Mouse (Mus musculus): ENCODE data around the gene Nfyc. TPM values are rescaled to one million over a fixed set of nuclear protein-coding genes. Genes with fewer than 3 reads are reported as not detected.

Gene Nfyc
- polyA plus RNA-seq (2014; fragmentation: Nextera tagmentation; extraction: Ambion mirVana) = 83.1 and 92.6 TPM in 2 replicates

DNA sequence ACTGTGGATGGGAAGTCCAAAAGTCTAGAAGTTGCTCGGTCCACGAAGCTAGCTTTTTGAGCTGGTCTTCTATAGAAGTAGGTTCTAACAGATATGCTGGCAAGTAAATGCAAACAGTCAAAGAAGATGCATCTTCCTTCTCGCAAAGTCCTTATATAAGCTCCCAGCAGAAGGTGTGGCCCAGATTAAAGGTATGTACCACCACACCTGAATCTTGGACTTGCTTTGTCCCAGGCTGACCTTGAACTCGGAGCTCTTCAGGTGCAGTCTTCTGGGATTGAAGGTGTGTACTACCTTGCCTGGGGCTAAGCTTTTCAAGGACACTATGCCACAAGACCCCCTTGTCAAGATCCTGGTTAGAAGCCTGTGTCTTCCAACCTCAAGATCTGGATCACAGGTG, at the start of gene Nfyc:
Nfyc (minus strand) TSS at position 101 of the 400 bp plus-strand sequence.
- Histone ChIP-seq H3K9me3 (ENCODE audit: control insufficient read depth, low read length) (no peaks in the 10 kb centered on the region), H3K4me2 (no peak within 1 kb of the TSS), H3K27ac (ENCODE audit: low read depth, low read length) (no peak within 1 kb of the TSS), H3K9ac (ENCODE audit: low read depth, low read length) (no peak within 1 kb of the TSS), H3K4me3 (ENCODE audit: low read depth, low read length) (no peak within 1 kb of the TSS), H3K27me3 (replicated peaks; ENCODE audit: control insufficient read depth, insufficient read depth, low read length) (no peaks in the 10 kb centered on the region), H3K36me3 (ENCODE audit: control insufficient read depth, insufficient read depth, low read length) (no peaks in the 10 kb centered on the region), H3K4me1 (replicated peaks; ENCODE audit: control insufficient read depth, insufficient read depth, low read length) (no peaks in the 10 kb centered on the region)
- WGBS = 82% methylated on average over 4 of the region's 4 CpGs
- DNase-seq (ENCODE audit: low spot score) (no peak), ATAC-seq (replicated peaks; ENCODE audit: low FRiP score) (no peak)

GRCm38 (mm10) chr4:120880731-120881432, 49.5 kb upstream of the Nfyc start:
- Histone ChIP-seq H3K9ac (ENCODE audit: low read depth, low read length) (no peak overlapping the region), H3K36me3 (ENCODE audit: control insufficient read depth, insufficient read depth, low read length) (no peaks in the 10 kb centered on the region), H3K27ac (ENCODE audit: low read depth, low read length) (no peak overlapping the region), H3K9me3 (ENCODE audit: control insufficient read depth, low read length) (no peaks in the 10 kb centered on the region), H3K4me3 (ENCODE audit: low read depth, low read length) (no peak overlapping the region), H3K4me2 (no peak overlapping the region), H3K4me1 (replicated peaks; ENCODE audit: control insufficient read depth, insufficient read depth, low read length) (peaks cover 12% of the 10 kb centered on the region), H3K27me3 (replicated peaks; ENCODE audit: control insufficient read depth, insufficient read depth, low read length) (no peaks in the 10 kb centered on the region)
- no peak for DNase-seq (ENCODE audit: low spot score)
- ATAC-seq (replicated peaks; ENCODE audit: low FRiP score) = no peak
- 37% methylated on average over 6 of the region's 6 CpGs for WGBS

GRCm38 (mm10) chr4:120879386-120879785, 48.0 kb upstream of the Nfyc start:
- WGBS = 43% methylated on average over 4 of the region's 4 CpGs
- Histone ChIP-seq H3K4me2 (no peak overlapping the region), H3K27ac (ENCODE audit: low read depth, low read length) (no peak overlapping the region), H3K9me3 (ENCODE audit: control insufficient read depth, low read length) (no peaks in the 10 kb centered on the region), H3K27me3 (replicated peaks; ENCODE audit: control insufficient read depth, insufficient read depth, low read length) (no peaks in the 10 kb centered on the region), H3K36me3 (ENCODE audit: control insufficient read depth, insufficient read depth, low read length) (no peaks in the 10 kb centered on the region), H3K4me3 (ENCODE audit: low read depth, low read length) (no peak overlapping the region), H3K9ac (ENCODE audit: low read depth, low read length) (no peak overlapping the region), H3K4me1 (replicated peaks; ENCODE audit: control insufficient read depth, insufficient read depth, low read length) (peaks cover 5% of the 10 kb centered on the region)
- DNase-seq (ENCODE audit: low spot score) (no peak), ATAC-seq (replicated peaks; ENCODE audit: low FRiP score) (no peak)

GRCm38 (mm10) chr4:120878728-120879127, 47.4 kb upstream of the Nfyc start:
- H3K4me3 ChIP-seq (ENCODE audit: low read depth, low read length) = no peak overlapping the region
- no peak overlapping the region for H3K27ac ChIP-seq (ENCODE audit: low read depth, low read length)
- H3K4me1 ChIP-seq (replicated peaks; ENCODE audit: control insufficient read depth, insufficient read depth, low read length) = peaks cover 5% of the 10 kb centered on the region
- no peak for DNase-seq (ENCODE audit: low spot score)
- WGBS = 75% methylated on average over 3 of the region's 3 CpGs
- no peak overlapping the region for H3K4me2 ChIP-seq
- H3K36me3 ChIP-seq (ENCODE audit: control insufficient read depth, insufficient read depth, low read length) = no peaks in the 10 kb centered on the region
- ATAC-seq (replicated peaks; ENCODE audit: low FRiP score) = no peak
- H3K9ac ChIP-seq (ENCODE audit: low read depth, low read length) = no peak overlapping the region
- H3K27me3 ChIP-seq (replicated peaks; ENCODE audit: control insufficient read depth, insufficient read depth, low read length) = no peaks in the 10 kb centered on the region
- H3K9me3 ChIP-seq (ENCODE audit: control insufficient read depth, low read length) = no peaks in the 10 kb centered on the region

DNA sequence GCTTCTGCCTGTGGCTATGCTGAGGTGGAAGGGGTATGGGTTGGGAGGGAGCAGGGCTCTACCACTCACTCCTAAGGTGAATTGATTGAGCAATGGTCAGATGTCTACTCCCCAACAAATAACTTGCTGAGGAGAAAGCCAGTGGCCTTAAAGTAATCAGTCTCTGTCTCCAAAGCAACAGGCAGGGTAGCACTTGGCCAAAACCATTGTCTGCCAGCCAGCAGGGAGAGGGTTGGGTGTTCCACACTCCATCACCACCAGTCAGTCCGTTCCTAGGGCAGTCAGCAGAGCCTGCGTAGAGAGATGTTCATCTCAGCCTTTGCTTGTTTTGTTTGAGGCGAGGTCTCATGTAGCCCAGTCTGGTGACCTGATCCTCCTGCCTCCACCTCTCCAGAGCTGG, 44.6 kb upstream of the Nfyc start:
- DNase-seq (ENCODE audit: low spot score) (no peak), ATAC-seq (replicated peaks; ENCODE audit: low FRiP score) (no peak)
- Histone ChIP-seq H3K4me1 (replicated peaks; ENCODE audit: control insufficient read depth, insufficient read depth, low read length) (peaks cover 1% of the 10 kb centered on the region), H3K27ac (ENCODE audit: low read depth, low read length) (no peak overlapping the region), H3K9ac (ENCODE audit: low read depth, low read length) (no peak overlapping the region), H3K36me3 (ENCODE audit: control insufficient read depth, insufficient read depth, low read length) (no peaks in the 10 kb centered on the region), H3K4me3 (ENCODE audit: low read depth, low read length) (no peak overlapping the region), H3K4me2 (no peak overlapping the region), H3K9me3 (ENCODE audit: control insufficient read depth, low read length) (no peaks in the 10 kb centered on the region), H3K27me3 (replicated peaks; ENCODE audit: control insufficient read depth, insufficient read depth, low read length) (no peaks in the 10 kb centered on the region)
- WGBS = 77% methylated on average over 3 of the region's 3 CpGs

- no peak for DNase-seq (ENCODE audit: low spot score)
- WGBS = 63% methylated on average over 7 of the region's 7 CpGs
- Histone ChIP-seq H3K9me3 (ENCODE audit: control insufficient read depth, low read length) (no peaks in the 10 kb centered on the region), H3K27me3 (replicated peaks; ENCODE audit: control insufficient read depth, insufficient read depth, low read length) (no peaks in the 10 kb centered on the region), H3K4me1 (replicated peaks; ENCODE audit: control insufficient read depth, insufficient read depth, low read length) (no peaks in the 10 kb centered on the region), H3K9ac (ENCODE audit: low read depth, low read length) (no peak overlapping the region), H3K4me3 (ENCODE audit: low read depth, low read length) (no peak overlapping the region), H3K4me2 (no peak overlapping the region), H3K27ac (ENCODE audit: low read depth, low read length) (no peak overlapping the region), H3K36me3 (ENCODE audit: control insufficient read depth, insufficient read depth, low read length) (no peaks in the 10 kb centered on the region)
- no peak for ATAC-seq (replicated peaks; ENCODE audit: low FRiP score)
Observed at GRCm38 (mm10) chr4:120870262-120870748, 38.9 kb upstream of the Nfyc start.

GRCm38 (mm10) chr4:120868988-120869387, 37.6 kb upstream of the Nfyc start:
- no peak for DNase-seq (ENCODE audit: low spot score)
- Histone ChIP-seq H3K27me3 (replicated peaks; ENCODE audit: control insufficient read depth, insufficient read depth, low read length) (no peaks in the 10 kb centered on the region), H3K4me2 (no peak overlapping the region), H3K27ac (ENCODE audit: low read depth, low read length) (no peak overlapping the region), H3K36me3 (ENCODE audit: control insufficient read depth, insufficient read depth, low read length) (no peaks in the 10 kb centered on the region), H3K4me1 (replicated peaks; ENCODE audit: control insufficient read depth, insufficient read depth, low read length) (no peaks in the 10 kb centered on the region), H3K4me3 (ENCODE audit: low read depth, low read length) (no peak overlapping the region), H3K9ac (ENCODE audit: low read depth, low read length) (no peak overlapping the region), H3K9me3 (ENCODE audit: control insufficient read depth, low read length) (no peaks in the 10 kb centered on the region)
- ATAC-seq (replicated peaks; ENCODE audit: low FRiP score) = no peak
- 64% methylated on average over 3 of the region's 3 CpGs for WGBS

- Histone ChIP-seq H3K9me3 (ENCODE audit: control insufficient read depth, low read length) (no peaks in the 10 kb centered on the region), H3K27me3 (replicated peaks; ENCODE audit: control insufficient read depth, insufficient read depth, low read length) (no peaks in the 10 kb centered on the region), H3K4me2 (no peak overlapping the region), H3K4me1 (replicated peaks; ENCODE audit: control insufficient read depth, insufficient read depth, low read length) (no peaks in the 10 kb centered on the region), H3K27ac (ENCODE audit: low read depth, low read length) (no peak overlapping the region), H3K9ac (ENCODE audit: low read depth, low read length) (no peak overlapping the region), H3K36me3 (ENCODE audit: control insufficient read depth, insufficient read depth, low read length) (no peaks in the 10 kb centered on the region), H3K4me3 (ENCODE audit: low read depth, low read length) (no peak overlapping the region)
- DNase-seq (ENCODE audit: low spot score) = no peak
- WGBS = 73% methylated on average over 5 of the region's 5 CpGs
- ATAC-seq (replicated peaks; ENCODE audit: low FRiP score) = no peak
Observed at GRCm38 (mm10) chr4:120868246-120868645, 36.9 kb upstream of the Nfyc start.

DNA sequence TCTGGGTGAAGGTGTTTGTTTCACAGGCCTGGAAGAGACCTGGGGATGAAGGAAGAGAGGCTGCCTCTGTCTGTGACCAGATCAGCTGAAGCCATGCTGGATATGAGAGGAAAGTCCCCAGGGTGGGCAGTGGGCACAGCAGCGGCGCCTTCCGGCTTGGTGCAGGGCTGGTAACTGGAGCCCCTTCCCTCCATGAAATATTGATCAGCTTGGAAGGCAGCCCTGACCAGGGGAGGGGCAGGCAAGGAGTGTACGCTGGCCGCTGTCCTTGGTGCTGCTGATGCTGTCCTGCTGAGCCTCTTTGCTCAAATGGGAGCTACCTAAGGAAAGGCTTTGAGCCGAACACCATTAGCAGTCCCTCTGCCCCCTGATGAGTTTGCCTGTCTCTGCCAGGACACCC, 34.8 kb upstream of the Nfyc start:
- peak; percentile 46 for DNase-seq (ENCODE audit: low spot score)
- 11% methylated on average over 6 of the region's 6 CpGs for WGBS
- H3K4me1 ChIP-seq (replicated peaks; ENCODE audit: control insufficient read depth, insufficient read depth, low read length) = no peaks in the 10 kb centered on the region
- H3K9me3 ChIP-seq (ENCODE audit: control insufficient read depth, low read length) = no peaks in the 10 kb centered on the region
- peak; percentile 43 for ATAC-seq (replicated peaks; ENCODE audit: low FRiP score)
- H3K4me2 ChIP-seq = no peak overlapping the region
- no peak overlapping the region for H3K27ac ChIP-seq (ENCODE audit: low read depth, low read length)
- no peak overlapping the region for H3K9ac ChIP-seq (ENCODE audit: low read depth, low read length)
- H3K36me3 ChIP-seq (ENCODE audit: control insufficient read depth, insufficient read depth, low read length) = no peaks in the 10 kb centered on the region
- no peak overlapping the region for H3K4me3 ChIP-seq (ENCODE audit: low read depth, low read length)
- 0 out of 2 replicates have a peak, but pooled peaks cover 2% of the 10 kb centered on the region for H3K27me3 ChIP-seq (replicated peaks; ENCODE audit: control insufficient read depth, insufficient read depth, low read length)
